Mouse (Mus musculus) forebrain, embryonic 10.5 days (tissue): Measurements from ENCODE around the gene Piwil4. TPM values are rescaled to one million over a fixed set of nuclear protein-coding genes. Genes with fewer than 3 reads are reported as not detected.
A peak's percentile ranks its signal among the peaks of the same experiment; 100 is the strongest.

Experiments used
- DNase-seq: peaks from one replicate; pipeline ENCODE4 v3.0.0-alpha.2; 2017; ENCODE audit warnings: low spot score; ENCODE audit errors: extremely low spot score
- H3K27ac ChIP-seq: fragments of 300-500 bp; sonication (generic); 2 replicates; pipeline ENCODE4 v1.5.1; 2016; ENCODE audit warnings: mild to moderate bottlenecking
- H3K27me3 ChIP-seq: fragments of 300-500 bp; sonication (generic); 2 replicates; pipeline ENCODE4 v1.6.1; 2016; ENCODE audit warnings: mild to moderate bottlenecking; ENCODE audit not compliant: poor library complexity, severe bottlenecking
- H3K36me3 ChIP-seq: fragments of 300-500 bp; sonication (generic); replicated peaks from 2 replicates; pipeline ENCODE4 v1.6.1; 2016; ENCODE audit warnings: mild to moderate bottlenecking, moderate library complexity
- H3K4me1 ChIP-seq: fragments of 300-500 bp; sonication (generic); 2 replicates; pipeline ENCODE4 v1.6.1; 2016
- H3K4me3 ChIP-seq: fragments of 300-500 bp; sonication (generic); 2 replicates; pipeline ENCODE4 v1.5.1; 2016; ENCODE audit warnings: mild to moderate bottlenecking, moderate library complexity
- H3K9me3 ChIP-seq: fragments of 300-500 bp; sonication (generic); 2 replicates; pipeline ENCODE4 v1.6.1; 2016; ENCODE audit warnings: mild to moderate bottlenecking, moderate library complexity
- WGBS: fragments of 180-500 bp; shearing (Covaris S2); methylation state at CpG from one replicate; pipeline ENCODE4 v1.1.7; 2016; 5-methylcytosine and 5-hydroxymethylcytosine counted together
- polyA plus RNA-seq: library from polyadenylated mRNA; unstranded; fragments of >200 nt; fragmentation: Nextera tagmentation; extraction: Ambion mirVana; gene quantifications from 2 replicates; pipeline ENCODE4 v1.2.1, GENCODE M21; 2016

Gene Piwil4
- 0.12 and 0.14 TPM in 2 replicates for polyA plus RNA-seq

DNA sequence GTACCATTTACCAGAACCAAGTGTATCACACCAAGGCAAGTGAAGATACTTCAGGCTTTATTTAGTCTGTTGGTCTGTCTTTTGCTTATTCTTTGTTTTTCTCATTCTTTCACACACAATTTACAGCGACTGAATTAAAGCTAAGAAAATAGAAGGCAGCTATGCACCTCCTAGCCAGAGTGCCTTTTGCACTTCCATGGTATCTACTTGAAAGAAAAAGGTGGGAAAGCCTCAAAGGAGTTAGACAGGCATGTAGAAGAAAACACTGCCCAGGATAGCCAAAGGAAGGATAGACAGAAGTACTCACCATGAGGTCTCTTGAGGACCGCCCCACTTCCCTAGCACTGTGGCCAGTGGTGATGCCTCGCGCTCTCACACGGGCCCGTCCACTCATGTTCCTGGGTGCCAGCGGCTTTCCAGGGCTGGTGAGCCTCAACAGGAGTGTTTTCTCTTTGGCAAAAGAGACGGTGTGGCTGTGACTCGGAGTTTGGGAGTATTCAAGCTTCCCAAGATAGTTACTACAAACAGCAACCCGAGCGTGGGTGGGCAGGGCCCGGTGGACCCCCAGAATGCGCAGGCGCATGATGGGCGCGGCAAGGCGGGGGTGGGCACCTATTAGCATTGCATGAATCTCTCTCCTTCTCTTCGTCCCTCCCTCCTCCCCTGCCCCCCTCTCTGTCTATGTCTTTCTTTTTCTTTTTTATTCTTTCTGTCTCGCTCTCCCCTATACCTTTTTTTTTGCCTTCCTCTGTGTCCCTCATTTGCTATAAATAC, at the start of gene Piwil4:
Gene Piwil4, minus strand, starts transcription at position 583 of the 774 bp plus-strand sequence.
- no peaks in the 10 kb centered on the region for H3K27me3 ChIP-seq
- no peak within 1 kb of the TSS for H3K27ac ChIP-seq
- no peak for DNase-seq
- H3K9me3 ChIP-seq, result no peaks in the 10 kb centered on the region
- 87% methylated on average over 19 of the region's 19 CpGs for WGBS
- H3K36me3 ChIP-seq, result no peaks in the 10 kb centered on the region
- H3K4me3 ChIP-seq, result no peak within 1 kb of the TSS
- H3K4me1 ChIP-seq, result no peaks in the 10 kb centered on the region

- no peak overlapping the region for H3K4me3 ChIP-seq
- H3K27ac ChIP-seq, result no peak overlapping the region
- H3K9me3 ChIP-seq, result no peaks in the 10 kb centered on the region
- DNase-seq, result no peak
- H3K27me3 ChIP-seq, result no peaks in the 10 kb centered on the region
- H3K36me3 ChIP-seq, result peaks cover 62% of the 10 kb centered on the region
- peaks cover 17% of the 10 kb centered on the region for H3K4me1 ChIP-seq
- WGBS, result 92% methylated on average over 6 of the region's 6 CpGs
Measured at GRCm38 (mm10) chr9:14787356-14787755, 46.8 kb upstream of the Piwil4 start.

- Histone ChIP-seq H3K27ac (peak within 1 kb of the TSS; percentile 94), H3K36me3 (peaks cover 62% of the 10 kb centered on the region), H3K4me3 (peak within 1 kb of the TSS; percentile 71), H3K27me3 (no peaks in the 10 kb centered on the region), H3K4me1 (peaks cover 17% of the 10 kb centered on the region), H3K9me3 (no peaks in the 10 kb centered on the region)
- peak; percentile 95 for DNase-seq
- WGBS, result under 1% methylated on average over 62 of the region's 62 CpGs
Measured at GRCm38 (mm10) chr9:14784039-14785002, 43.8 kb upstream of the Piwil4 start, which contains the start of the genes Mre11a and Ankrd49. TSS of gene Mre11a (plus strand) at chr9:14784654. TSS of gene Ankrd49 (minus strand) at chr9:14784856.

DNA sequence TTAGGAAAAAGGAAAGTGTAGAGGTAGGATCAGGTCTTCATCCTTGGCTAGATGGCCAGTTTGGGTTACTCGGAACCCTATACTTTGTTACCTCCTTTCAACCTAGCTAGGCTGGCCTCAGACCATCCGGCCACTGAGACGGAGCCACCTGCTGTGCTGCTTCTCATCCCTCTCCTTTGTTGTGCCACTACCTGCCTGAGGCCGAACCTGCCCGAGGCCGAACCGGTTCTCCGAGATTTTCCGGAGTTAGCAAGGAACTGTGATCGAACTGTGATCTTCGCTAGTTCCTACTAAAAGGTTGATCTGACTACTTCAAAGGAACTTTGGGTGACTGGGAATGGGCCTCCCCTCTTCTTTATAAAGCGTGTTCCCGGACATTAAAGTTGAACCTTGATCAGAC, 37.8 kb upstream of the Piwil4 start:
- H3K27ac ChIP-seq, result no peak overlapping the region
- H3K4me1 ChIP-seq, result no peaks in the 10 kb centered on the region
- WGBS, result 36% methylated on average over 13 of the region's 13 CpGs
- no peak overlapping the region for H3K4me3 ChIP-seq
- H3K9me3 ChIP-seq, result no peaks in the 10 kb centered on the region
- H3K27me3 ChIP-seq, result no peaks in the 10 kb centered on the region
- peaks cover 37% of the 10 kb centered on the region for H3K36me3 ChIP-seq
- no peak for DNase-seq

DNA sequence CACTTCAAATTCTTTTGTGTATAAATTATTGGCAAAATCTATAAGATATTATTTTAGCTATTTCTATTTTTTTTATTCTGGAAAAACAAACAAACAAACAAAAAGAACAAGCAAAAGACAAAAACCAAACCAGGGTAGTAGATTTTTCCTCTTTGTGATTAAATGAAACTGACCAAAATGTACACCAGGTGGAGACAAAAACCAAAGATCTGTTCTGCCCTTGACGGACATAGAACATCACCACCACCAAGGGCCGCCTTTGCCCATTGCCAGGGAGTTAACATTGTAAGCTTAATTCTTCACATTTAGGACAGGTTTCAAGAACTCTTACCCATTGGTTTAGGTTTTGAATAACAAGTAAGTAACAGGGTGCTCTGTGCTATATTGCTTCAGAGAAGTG, 33.3 kb upstream of the Piwil4 start:
- 62% methylated on average over 2 of the region's 2 CpGs for WGBS
- DNase-seq, result no peak
- Histone ChIP-seq H3K27ac (no peak overlapping the region), H3K36me3 (no peaks in the 10 kb centered on the region), H3K4me1 (peaks cover 7% of the 10 kb centered on the region), H3K27me3 (peaks cover 22% of the 10 kb centered on the region), H3K4me3 (no peak overlapping the region), H3K9me3 (no peaks in the 10 kb centered on the region)

GRCm38 (mm10) chr9:14772074-14772473, 31.5 kb upstream of the Piwil4 start:
- peaks cover 7% of the 10 kb centered on the region for H3K4me1 ChIP-seq
- WGBS, result 90% methylated on average over 2 of the region's 2 CpGs
- H3K9me3 ChIP-seq, result no peaks in the 10 kb centered on the region
- H3K4me3 ChIP-seq, result no peak overlapping the region
- no peak for DNase-seq
- H3K27ac ChIP-seq, result no peak overlapping the region
- H3K36me3 ChIP-seq, result no peaks in the 10 kb centered on the region
- H3K27me3 ChIP-seq, result peaks cover 24% of the 10 kb centered on the region

DNA sequence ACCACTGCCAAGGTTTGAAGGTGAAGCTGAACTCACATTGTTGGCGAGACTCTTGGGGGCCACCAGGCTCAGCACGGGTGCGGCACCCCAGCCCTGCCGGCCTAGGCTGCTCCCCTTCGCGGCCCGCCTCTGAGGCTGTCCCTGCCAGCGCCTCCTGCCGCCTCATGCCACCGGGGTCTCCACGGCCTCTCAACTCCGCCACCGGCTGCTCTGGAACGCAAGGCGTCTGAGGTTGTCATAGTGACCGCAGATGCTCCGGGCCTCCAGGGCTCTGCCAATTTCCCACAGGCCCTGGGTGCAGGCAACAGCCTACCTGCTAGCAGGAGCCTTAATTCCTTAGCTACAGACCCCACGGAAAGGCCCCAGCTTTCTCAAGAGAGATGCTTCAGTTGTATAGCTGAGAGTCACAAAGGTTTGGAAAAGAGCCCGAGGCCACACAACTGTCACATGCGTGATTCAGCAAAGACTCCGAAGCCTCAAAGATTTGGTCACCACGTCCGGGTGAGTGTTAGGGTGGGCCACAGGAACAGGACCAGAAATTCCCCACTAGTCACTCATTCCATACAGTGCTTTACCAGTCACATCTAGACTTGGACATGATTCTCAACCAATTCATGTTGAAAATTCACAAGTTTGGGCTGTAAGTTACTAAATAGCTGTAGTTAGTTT, 30.4 kb upstream of the Piwil4 start, which contains the start of gene 1700012B09Rik:
Gene 1700012B09Rik, minus strand, starts transcription at position 228 of the 669 bp plus-strand sequence.
- Histone ChIP-seq H3K4me3 (peak within 1 kb of the TSS; percentile 26), H3K9me3 (no peaks in the 10 kb centered on the region), H3K4me1 (peaks cover 7% of the 10 kb centered on the region), H3K36me3 (no peaks in the 10 kb centered on the region), H3K27ac (no peak within 1 kb of the TSS), H3K27me3 (peaks cover 24% of the 10 kb centered on the region)
- DNase-seq, result no peak
- 17% methylated on average over 23 of the region's 23 CpGs for WGBS

- H3K27ac ChIP-seq, result no peak overlapping the region
- H3K36me3 ChIP-seq, result no peaks in the 10 kb centered on the region
- H3K4me1 ChIP-seq, result peaks cover 7% of the 10 kb centered on the region
- H3K4me3 ChIP-seq, result no peak overlapping the region
- H3K27me3 ChIP-seq, result peaks cover 24% of the 10 kb centered on the region
- no peaks in the 10 kb centered on the region for H3K9me3 ChIP-seq
- no peak for DNase-seq
- 59% methylated on average over 6 of the region's 6 CpGs for WGBS
Measured at GRCm38 (mm10) chr9:14769811-14770210, 29.3 kb upstream of the Piwil4 start.

DNA sequence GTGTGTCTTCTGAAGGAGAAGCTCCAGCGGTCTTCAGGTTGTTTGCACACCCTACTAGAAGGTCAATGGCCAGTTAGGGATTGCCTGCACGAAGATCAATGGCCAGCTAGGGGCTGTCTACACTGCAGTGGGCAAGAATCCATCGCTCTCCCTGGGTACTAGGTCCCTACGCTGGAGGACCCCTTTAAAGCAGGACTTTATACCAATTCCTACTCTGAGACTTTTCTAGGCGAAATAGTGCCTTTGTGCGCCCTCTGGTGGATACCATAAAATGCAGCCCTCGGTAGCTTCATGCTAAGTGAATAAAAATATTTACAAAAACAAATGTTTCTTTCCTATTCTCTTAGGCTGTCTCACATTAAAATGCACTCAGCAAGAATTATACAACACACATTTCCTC, 24.2 kb upstream of the Piwil4 start:
- H3K27me3 ChIP-seq, result peaks cover 10% of the 10 kb centered on the region; the same call in 1 of the 2 replicates
- no peaks in the 10 kb centered on the region for H3K36me3 ChIP-seq
- no peak for DNase-seq
- H3K4me1 ChIP-seq, result no peaks in the 10 kb centered on the region
- no peak overlapping the region for H3K4me3 ChIP-seq
- no peaks in the 10 kb centered on the region for H3K9me3 ChIP-seq
- H3K27ac ChIP-seq, result no peak overlapping the region
- WGBS, result 31% methylated on average over 7 of the region's 7 CpGs

GRCm38 (mm10) chr9:14759261-14759660, 18.7 kb upstream of the Piwil4 start:
- no peak overlapping the region for H3K27ac ChIP-seq
- H3K4me3 ChIP-seq, result no peak overlapping the region
- no peaks in the 10 kb centered on the region for H3K36me3 ChIP-seq
- H3K9me3 ChIP-seq, result no peaks in the 10 kb centered on the region
- H3K4me1 ChIP-seq, result no peaks in the 10 kb centered on the region
- no peaks in the 10 kb centered on the region for H3K27me3 ChIP-seq
- DNase-seq, result no peak

- 73% methylated on average over 7 of the region's 7 CpGs for WGBS
- Histone ChIP-seq H3K36me3 (no peaks in the 10 kb centered on the region), H3K27me3 (no peaks in the 10 kb centered on the region)
Measured at GRCm38 (mm10) chr9:14758590-14758989, 18.1 kb upstream of the Piwil4 start.

DNA sequence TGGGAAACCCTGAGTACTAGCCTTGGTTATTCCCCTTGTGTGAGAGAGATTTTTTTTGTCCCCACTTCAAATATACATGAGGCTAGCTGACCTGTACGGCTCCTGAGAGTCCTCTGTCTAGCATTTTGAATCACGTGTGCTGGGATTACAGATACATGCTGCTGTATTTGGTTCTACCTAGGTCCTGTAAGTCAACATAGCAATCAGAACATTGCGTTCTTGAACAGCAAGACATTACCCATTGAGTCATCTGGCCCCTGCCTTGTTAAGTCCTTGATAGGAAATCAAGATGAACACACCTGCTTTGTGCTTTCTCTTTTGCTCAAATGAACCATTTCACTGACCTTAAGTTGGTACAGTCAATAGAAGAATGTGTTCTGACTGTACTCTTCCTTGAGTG, 13.9 kb upstream of the Piwil4 start:
- Histone ChIP-seq H3K4me1 (peaks cover 15% of the 10 kb centered on the region), H3K36me3 (no peaks in the 10 kb centered on the region), H3K27me3 (peaks cover 38% of the 10 kb centered on the region), H3K4me3 (no peak overlapping the region), H3K27ac (no peak overlapping the region), H3K9me3 (no peaks in the 10 kb centered on the region)
- WGBS, result 81% methylated on average over 3 of the region's 3 CpGs
- no peak for DNase-seq

More at GRCm38 (mm10) chr9:14758590-14758989, 18.1 kb upstream of the Piwil4 start:
- Histone ChIP-seq H3K4me3 (no peak overlapping the region), H3K9me3 (no peaks in the 10 kb centered on the region), H3K27ac (no peak overlapping the region), H3K4me1 (no peaks in the 10 kb centered on the region)
- DNase-seq, result peak; percentile 12
